ENCODE assay signal across 11 mouse cellular contexts in the genomic region with DNA sequence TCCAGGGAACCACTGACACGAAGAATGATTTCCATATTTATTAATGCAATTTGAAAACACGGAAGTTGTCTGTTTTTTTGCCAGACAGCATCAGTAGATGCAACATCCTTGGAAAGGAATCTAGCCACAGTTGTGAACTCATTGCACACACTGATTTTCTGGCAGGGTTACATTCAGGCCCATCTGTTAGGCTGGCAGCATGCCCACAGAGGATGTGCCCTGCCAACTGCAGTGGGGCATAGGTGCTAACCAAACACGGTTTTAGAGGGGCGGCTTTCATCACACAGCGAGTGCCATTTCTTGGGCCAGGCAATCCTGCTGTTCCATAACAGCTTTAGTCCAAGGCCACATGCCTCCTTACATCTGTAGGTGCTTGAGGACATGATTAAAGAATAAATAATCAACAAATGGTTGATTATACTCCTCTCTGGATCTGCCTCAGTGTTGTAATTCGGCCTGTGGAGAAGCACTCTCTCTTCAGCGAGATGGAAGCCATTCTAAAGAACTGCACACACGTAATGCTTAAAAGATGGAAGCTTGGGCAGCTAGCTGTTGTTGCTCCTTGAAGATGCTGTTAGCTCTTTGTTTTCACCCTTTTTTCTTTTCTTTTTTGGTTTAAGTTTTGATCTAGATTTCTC. TPM values are rescaled to one million over a fixed set of nuclear protein-coding genes. Genes with fewer than 3 reads are reported as not detected.
DNase-seq lines count a peak whose midpoint lies in the region; ATAC-seq lines count a peak whose summit lies in the region.
"Had no signal": no experiment of that assay in that cellular context is flagged by ENCODE, and none has a peak within 500 bp of the region (broad histone marks: within the 10 kb centered on the region; RNA-seq: fewer than 3 reads in every experiment).

No protein-coding gene starts in this region.

- no peaks in the 10 kb centered on the region for H3K9me3 ChIP-seq in hindbrain, embryonic 16.5 days (ENCODE audit: control insufficient read depth, low read length)
- no peaks in the 10 kb centered on the region for H3K9me3 ChIP-seq in hindbrain, embryonic 12.5 days (replicated peaks)

- H3K36me3 ChIP-seq in hindbrain, embryonic 16.5 days (ENCODE audit: control insufficient read depth, insufficient read depth, low read length), result no peaks in the 10 kb centered on the region
- H3K36me3 ChIP-seq in hindbrain, embryonic 12.5 days, result no peaks in the 10 kb centered on the region

- peak; percentile 32 for DNase-seq in NIH3T3 (ENCODE audit: low read depth)
- DNase-seq in cerebellum, adult 11 months, result peak; percentile 93
- DNase-seq in layer of hippocampus, adult 18-20 months (ENCODE audit: low spot score in 2 of 2), result peak; percentile 47 to 80
- no peak for DNase-seq in kidney, postnatal 14 days
- no peak for DNase-seq in embryo, embryonic 11 days
- DNase-seq in lung, postnatal 36 days, result no peak

- no peak overlapping the region for H3K27ac ChIP-seq in hindbrain, embryonic 16.5 days (ENCODE audit: low read depth, low read length)
- no peak overlapping the region for H3K27ac ChIP-seq in hindbrain, embryonic 12.5 days
- H3K27ac ChIP-seq: kidney, postnatal 0 days; macrophage had no signal

- no peak overlapping the region for H3K4me3 ChIP-seq in hindbrain, embryonic 16.5 days (ENCODE audit: low read length)
- H3K4me3 ChIP-seq in hindbrain, embryonic 12.5 days, result no peak overlapping the region

- no peaks in the 10 kb centered on the region for H3K27me3 ChIP-seq in hindbrain, embryonic 16.5 days (replicated peaks; ENCODE audit: control insufficient read depth, insufficient read depth, low read length)
- H3K27me3 ChIP-seq in hindbrain, embryonic 12.5 days, result no peaks in the 10 kb centered on the region

- peak; percentile 89 for ATAC-seq in hindbrain, embryonic 16.5 days
- ATAC-seq in hindbrain, embryonic 12.5 days (ENCODE audit: low FRiP score), result no peak

- H3K4me1 ChIP-seq in hindbrain, embryonic 16.5 days (ENCODE audit: control insufficient read depth, insufficient read depth, low read depth, low read length), result no peaks in the 10 kb centered on the region
- no peaks in the 10 kb centered on the region for H3K4me1 ChIP-seq in hindbrain, embryonic 12.5 days

- WGBS in hindbrain, embryonic 16.5 days, result 53% methylated on average over 8 of the region's 8 CpGs
- WGBS in hindbrain, embryonic 12.5 days, result 79% methylated on average over 8 of the region's 8 CpGs

- no peak overlapping the region for H3K9ac ChIP-seq in hindbrain, embryonic 16.5 days (ENCODE audit: low read depth, low read length)
- H3K9ac ChIP-seq in hindbrain, embryonic 12.5 days, result no peak overlapping the region

- H3K4me2 ChIP-seq in hindbrain, embryonic 16.5 days (ENCODE audit: low read length), result no peak overlapping the region
- H3K4me2 ChIP-seq in hindbrain, embryonic 12.5 days (replicated peaks), result no peak overlapping the region
- H3K4me2 ChIP-seq: liver, embryonic 11.5 days had no signal

RNA-seq across cellular contexts. Expression of gene Atp5g3, which starts 21.7 kb away (rescaled TPM):
- 1,200 and 1,339 TPM in 2 replicates for polyA plus RNA-seq in hindbrain, embryonic 16.5 days (2015; fragmentation: Nextera tagmentation; extraction: Ambion mirVana)
- polyA plus RNA-seq in hindbrain, embryonic 12.5 days (2016; fragmentation: Nextera tagmentation; extraction: Ambion mirVana), result 652 and 788 TPM in 2 replicates
- total RNA-seq in layer of hippocampus, adult 18-20 months (2021), result 100 to 1,000 TPM; 501 to 512 TPM

RNA-seq across cellular contexts. Expression of gene Atf2, which starts 40.4 kb away (rescaled TPM):
- 97.1 and 103 TPM in 2 replicates for polyA plus RNA-seq in hindbrain, embryonic 16.5 days (2015; fragmentation: Nextera tagmentation; extraction: Ambion mirVana)
- polyA plus RNA-seq in hindbrain, embryonic 12.5 days (2016; fragmentation: Nextera tagmentation; extraction: Ambion mirVana), result 108 and 114 TPM in 2 replicates
- total RNA-seq in layer of hippocampus, adult 18-20 months (2021), result 100 to 1,000 TPM; 141 to 142 TPM

Comparison
In these comparisons a context has a peak if more than half of its experiments do, and no peak if none do; other contexts are left out.
1. DNase-seq: peak in NIH3T3 (single experiment), cerebellum, adult 11 months (single experiment) and layer of hippocampus, adult 18-20 months (2 of 2); none in kidney, postnatal 14 days (single experiment), embryo, embryonic 11 days (single experiment) and lung, postnatal 36 days (single experiment).